Mouse (Mus musculus) kidney, adult 2 months (tissue): ENCODE results near the gene C5ar1. TPM values are rescaled to one million over a fixed set of nuclear protein-coding genes. Genes with fewer than 3 reads are reported as not detected.
"Not testable (repeated sequence)": the region's sequence is repeated elsewhere in the genome, so short reads cannot be mapped to it uniquely, and the experiment has no call there.

Experiments used
- DNase-seq: peaks from one replicate; pipeline ENCODE4 v3.0.0; 2021
- H3K27ac ChIP-seq: fragments of 200-500 bp; 2 replicates; pipeline ENCODE4 v1.5.1; 2012; ENCODE audit warnings: low read depth, low read length, control low read depth, inconsistent platforms; ENCODE audit not compliant: insufficient read depth
- H3K27me3 ChIP-seq: fragments of 200-500 bp; replicated peaks from 2 replicates; pipeline ENCODE4 v1.6.1; 2012; ENCODE audit warnings: mild to moderate bottlenecking, moderate library complexity, low read length, inconsistent platforms; ENCODE audit not compliant: control insufficient read depth, insufficient read depth
- H3K36me3 ChIP-seq: fragments of 200-500 bp; 2 replicates; pipeline ENCODE4 v1.6.1; 2012; ENCODE audit warnings: mild to moderate bottlenecking, moderate library complexity, low read length, inconsistent platforms; ENCODE audit not compliant: control insufficient read depth, insufficient read depth
- H3K4me1 ChIP-seq: fragments of 200-500 bp; 2 replicates; pipeline ENCODE4 v1.6.1; 2011; ENCODE audit warnings: low read length; ENCODE audit not compliant: control insufficient read depth, insufficient read depth
- H3K4me3 ChIP-seq: fragments of 200-500 bp; 2 replicates; pipeline ENCODE4 v1.5.1; 2011; ENCODE audit warnings: mild to moderate bottlenecking, low read depth, low read length, control low read depth; ENCODE audit not compliant: insufficient read depth
- CTCF ChIP-seq: fragments of 200-500 bp; conservative IDR thresholded peaks from 2 replicates; pipeline ENCODE4 v1.5.1; 2011; ENCODE audit warnings: low read depth, mild to moderate bottlenecking, control low read depth, low read length, moderate library complexity, mixed read lengths; ENCODE audit not compliant: insufficient read depth, insufficient read length
- POLR2A ChIP-seq: fragments of 200-500 bp; IDR thresholded peaks from one replicate; pipeline ENCODE4 v1.6.1; 2011; ENCODE audit warnings: low read depth, low read length, control low read depth
- WGBS: fragments of 180-500 bp; shearing (Covaris S2); methylation state at CpG from one replicate; pipeline ENCODE4 v1.1.7; 2018; 5-methylcytosine and 5-hydroxymethylcytosine counted together
- polyA plus RNA-seq: library from polyadenylated mRNA; depleted of rRNA; stranded (reverse); fragments of >200 nt; gene quantifications from 2 replicates; pipeline ENCODE4 v1.2.3, GENCODE M21; 2012

The C5ar1 gene
- polyA plus RNA-seq, 1 experiment = 4.2 TPM

- DNase-seq = peak; percentile 89
- WGBS = 1% methylated on average over 18 of the region's 18 CpGs
These were observed 14.4 kb upstream of the C5ar1 start for GRCm38 (mm10) chr7:16273766-16274140.

GRCm38 (mm10) chr7:16273081-16273765, 13.9 kb upstream of the C5ar1 start, which contains the start of gene Inafm1:
Gene Inafm1 (minus strand): TSS chr7:16273617.
- peak; percentile 94 for DNase-seq
- Histone ChIP-seq H3K27ac (peak within 1 kb of the TSS; percentile 33), H3K4me3 (peak within 1 kb of the TSS; percentile 62), H3K4me1 (0 out of 2 replicates have a peak, but pooled peaks cover 4% of the 10 kb centered on the region), H3K27me3 (no peaks in the 10 kb centered on the region), H3K36me3 (no peaks in the 10 kb centered on the region)
- TF ChIP-seq POLR2A (no peak), CTCF (no peak)
- WGBS = 1% methylated on average over 48 of the region's 49 CpGs

More at GRCm38 (mm10) chr7:16273766-16274140, 14.4 kb upstream of the C5ar1 start:
- no peaks in the 10 kb centered on the region for H3K27me3 ChIP-seq
- H3K27ac ChIP-seq = peak overlapping the region; percentile 33; the same call in 1 of the 2 replicates
- H3K36me3 ChIP-seq = no peaks in the 10 kb centered on the region
- 0 out of 2 replicates have a peak, but pooled peaks cover 4% of the 10 kb centered on the region for H3K4me1 ChIP-seq
- peak overlapping the region; percentile 62 for H3K4me3 ChIP-seq
- no peak for TF ChIP-seq POLR2A

GRCm38 (mm10) chr7:16272681-16273080, 13.3 kb upstream of the C5ar1 start:
- H3K4me1 ChIP-seq = 0 out of 2 replicates have a peak, but pooled peaks cover 4% of the 10 kb centered on the region
- H3K4me3 ChIP-seq = peak overlapping the region; percentile 62
- WGBS = under 1% methylated on average over 46 of the region's 46 CpGs
- TF ChIP-seq POLR2A (no peak), CTCF (0 out of 2 replicates have a peak, but pooled peaks have one; percentile 20)
- peak; percentile 76 for DNase-seq
- peak overlapping the region; percentile 33; the same call in 1 of the 2 replicates for H3K27ac ChIP-seq
- H3K27me3 ChIP-seq = no peaks in the 10 kb centered on the region
- H3K36me3 ChIP-seq = no peaks in the 10 kb centered on the region

GRCm38 (mm10) chr7:16271139-16271538, 11.8 kb upstream of the C5ar1 start:
- 24% methylated on average over 1 of the region's 1 CpGs for WGBS
- H3K36me3 ChIP-seq = no peaks in the 10 kb centered on the region
- no peak overlapping the region for H3K27ac ChIP-seq
- H3K27me3 ChIP-seq = no peaks in the 10 kb centered on the region
- H3K4me1 ChIP-seq = 0 out of 2 replicates have a peak, but pooled peaks cover 4% of the 10 kb centered on the region
- no peak overlapping the region for H3K4me3 ChIP-seq
- no peak for TF ChIP-seq POLR2A
- no peak for TF ChIP-seq CTCF
- no peak for DNase-seq

- H3K27ac ChIP-seq, DNase-seq: not testable (repeated sequence)
- WGBS = 78% methylated on average over 7 of the region's 7 CpGs
These were observed 7.3 kb upstream of the C5ar1 start for GRCm38 (mm10) chr7:16266593-16266992.

GRCm38 (mm10) chr7:16265856-16266255, 6.5 kb upstream of the C5ar1 start:
- H3K27me3 ChIP-seq = no peaks in the 10 kb centered on the region
- no peaks in the 10 kb centered on the region for H3K4me1 ChIP-seq
- H3K36me3 ChIP-seq = no peaks in the 10 kb centered on the region
- no peak overlapping the region for H3K4me3 ChIP-seq
- no peak for DNase-seq
- 88% methylated on average over 11 of the region's 11 CpGs for WGBS
- TF ChIP-seq CTCF (no peak), POLR2A (no peak)
- no peak overlapping the region for H3K27ac ChIP-seq

More at GRCm38 (mm10) chr7:16266593-16266992, 7.3 kb upstream of the C5ar1 start:
- H3K4me1 ChIP-seq, H3K36me3 ChIP-seq, H3K4me3 ChIP-seq, H3K27me3 ChIP-seq: not testable (repeated sequence)

- 73% methylated on average over 5 of the region's 5 CpGs for WGBS
- DNase-seq = no peak
- no peak overlapping the region for H3K4me3 ChIP-seq
- no peak overlapping the region for H3K27ac ChIP-seq
- no peaks in the 10 kb centered on the region for H3K27me3 ChIP-seq
- TF ChIP-seq CTCF (no peak), POLR2A (no peak)
- H3K4me1 ChIP-seq = no peaks in the 10 kb centered on the region
- H3K36me3 ChIP-seq = no peaks in the 10 kb centered on the region
These were observed 4.5 kb upstream of the C5ar1 start for GRCm38 (mm10) chr7:16263843-16264242.
